In genomic region chr7:135746528-135746927, GRCm38 (mm10) we compare ENCODE assay signal across 16 mouse cellular contexts.
"Had no signal": no experiment of that assay in that cellular context is flagged by ENCODE, and none has a peak within 500 bp of the region (broad histone marks: within the 10 kb centered on the region; RNA-seq: fewer than 3 reads in every experiment).

No protein-coding gene starts in this region.

- H3K9me3 ChIP-seq: liver, embryonic 13.5 days; midbrain, embryonic 12.5 days had no signal

- H3K27me3 ChIP-seq: liver, embryonic 13.5 days; midbrain, embryonic 12.5 days had no signal

- H3K36me3 ChIP-seq: liver, embryonic 13.5 days; midbrain, embryonic 12.5 days had no signal

- ATAC-seq: inflammation-experienced regulatory T-cells, adult 6 months; intestine, postnatal 0 days; liver, postnatal 0 days had no signal

- DNase-seq: liver; liver, embryonic 13.5 days; liver, postnatal 0 days; lung, postnatal 14 days; retina, postnatal 1 day; right cerebral cortex, postnatal 4 days; spleen, adult 18-20 months; thymus, adult 18-20 months; thymus, postnatal 14 days had no signal

- H3K9ac ChIP-seq: hindbrain, embryonic 14.5 days; liver, embryonic 13.5 days; liver, postnatal 0 days; midbrain, embryonic 12.5 days had no signal

- H3K4me2 ChIP-seq: hindbrain, embryonic 14.5 days; liver, embryonic 13.5 days; midbrain, embryonic 12.5 days had no signal

- H3K4me1 ChIP-seq: liver, embryonic 13.5 days; midbrain, embryonic 12.5 days had no signal

- H3K27ac ChIP-seq: hindbrain, embryonic 14.5 days; left cerebral cortex, adult 2 months; liver, embryonic 13.5 days; macrophage; midbrain, embryonic 12.5 days had no signal

- H3K4me3 ChIP-seq: left cerebral cortex, adult 2 months; liver, embryonic 13.5 days; megakaryocyte, embryonic 14.5 days; midbrain, embryonic 12.5 days had no signal
